Mouse (Mus musculus): ENCODE measurements around the gene Rhcg. TPM values are rescaled to one million over a fixed set of nuclear protein-coding genes. Genes with fewer than 3 reads are reported as not detected.
A peak's percentile ranks its signal among the peaks of the same experiment; 100 is the strongest.

The Rhcg gene
- polyA plus RNA-seq, 1 experiment from 2014 or later, result not detected

- no peaks in the 10 kb centered on the region for H3K36me3 ChIP-seq
- H3K9ac ChIP-seq (replicated peaks), result no peak overlapping the region
- no peak overlapping the region for H3K4me3 ChIP-seq (replicated peaks)
- H3K4me1 ChIP-seq (replicated peaks), result no peaks in the 10 kb centered on the region
- no peak for ATAC-seq (ENCODE audit: insufficient number of reproducible peaks, insufficient read depth, low FRiP score, low TSS enrichment, low read depth)
- no peak overlapping the region for H3K4me2 ChIP-seq
- WGBS, result 69% methylated on average over 18 of the region's 19 CpGs
- no peak overlapping the region for H3K27ac ChIP-seq
- H3K27me3 ChIP-seq, result peaks cover 78% of the 10 kb centered on the region
- no peaks in the 10 kb centered on the region for H3K9me3 ChIP-seq
These were observed 45.2 kb downstream of the Rhcg start for GRCm38 (mm10) chr7:79572191-79572818.

- Histone ChIP-seq H3K36me3 (no peaks in the 10 kb centered on the region), H3K9me3 (no peaks in the 10 kb centered on the region), H3K4me3 (replicated peaks) (no peak overlapping the region), H3K4me2 (no peak overlapping the region), H3K9ac (replicated peaks) (no peak overlapping the region), H3K27ac (no peak overlapping the region), H3K4me1 (replicated peaks) (no peaks in the 10 kb centered on the region), H3K27me3 (peaks cover 67% of the 10 kb centered on the region)
- ATAC-seq (ENCODE audit: insufficient number of reproducible peaks, insufficient read depth, low FRiP score, low TSS enrichment, low read depth), result no peak
- 46% methylated on average over 4 of the region's 4 CpGs for WGBS
These were observed 48.4 kb downstream of the Rhcg start for GRCm38 (mm10) chr7:79568937-79569535.

GRCm38 (mm10) chr7:79568212-79568611 is 49.2 kb downstream of the Rhcg start:
- Histone ChIP-seq H3K27ac (no peak overlapping the region), H3K4me3 (replicated peaks) (no peak overlapping the region), H3K36me3 (no peaks in the 10 kb centered on the region), H3K9ac (replicated peaks) (no peak overlapping the region), H3K4me1 (replicated peaks) (no peaks in the 10 kb centered on the region), H3K27me3 (peaks cover 66% of the 10 kb centered on the region), H3K9me3 (no peaks in the 10 kb centered on the region), H3K4me2 (no peak overlapping the region)
- ATAC-seq (ENCODE audit: insufficient number of reproducible peaks, insufficient read depth, low FRiP score, low TSS enrichment, low read depth), result no peak
- WGBS, result 59% methylated on average over 6 of the region's 6 CpGs

- Histone ChIP-seq H3K36me3 (no peaks in the 10 kb centered on the region), H3K4me2 (no peak overlapping the region), H3K27me3 (peaks cover 72% of the 10 kb centered on the region), H3K27ac (no peak overlapping the region), H3K4me3 (replicated peaks) (no peak overlapping the region), H3K9ac (replicated peaks) (no peak overlapping the region), H3K9me3 (no peaks in the 10 kb centered on the region), H3K4me1 (replicated peaks) (no peaks in the 10 kb centered on the region)
- 23% methylated on average over 13 of the region's 13 CpGs for WGBS
- no peak for ATAC-seq (ENCODE audit: insufficient number of reproducible peaks, insufficient read depth, low FRiP score, low TSS enrichment, low read depth)
These were observed 53.8 kb downstream of the Rhcg start for GRCm38 (mm10) chr7:79563675-79564074.

GRCm38 (mm10) chr7:79562385-79562784 is 55.1 kb downstream of the Rhcg start:
- no peak overlapping the region for H3K4me3 ChIP-seq (replicated peaks)

GRCm38 (mm10) chr7:79558698-79559097 is 58.8 kb downstream of the Rhcg start:
- ATAC-seq (ENCODE audit: insufficient number of reproducible peaks, insufficient read depth, low FRiP score, low TSS enrichment, low read depth), result no peak
- Histone ChIP-seq H3K36me3 (no peaks in the 10 kb centered on the region), H3K9me3 (no peaks in the 10 kb centered on the region), H3K27me3 (peaks cover 91% of the 10 kb centered on the region), H3K4me3 (replicated peaks) (no peak overlapping the region), H3K27ac (no peak overlapping the region), H3K9ac (replicated peaks) (no peak overlapping the region), H3K4me1 (replicated peaks) (0 out of 2 replicates have a peak, but pooled peaks cover 3% of the 10 kb centered on the region), H3K4me2 (no peak overlapping the region)
- 73% methylated on average over 1 of the region's 1 CpGs for WGBS

More at GRCm38 (mm10) chr7:79562385-79562784, 55.1 kb downstream of the Rhcg start:
- H3K36me3 ChIP-seq, result no peaks in the 10 kb centered on the region
- peaks cover 78% of the 10 kb centered on the region for H3K27me3 ChIP-seq
- 51% methylated on average over 5 of the region's 5 CpGs for WGBS
- H3K27ac ChIP-seq, result no peak overlapping the region
- ATAC-seq (ENCODE audit: insufficient number of reproducible peaks, insufficient read depth, low FRiP score, low TSS enrichment, low read depth), result no peak
- no peaks in the 10 kb centered on the region for H3K4me1 ChIP-seq (replicated peaks)
- no peaks in the 10 kb centered on the region for H3K9me3 ChIP-seq
- H3K4me2 ChIP-seq, result no peak overlapping the region
- H3K9ac ChIP-seq (replicated peaks), result no peak overlapping the region

- H3K27me3 ChIP-seq, result peaks cover 97% of the 10 kb centered on the region
- no peak overlapping the region for H3K4me2 ChIP-seq
- ATAC-seq (ENCODE audit: insufficient number of reproducible peaks, insufficient read depth, low FRiP score, low TSS enrichment, low read depth), result no peak
- H3K9me3 ChIP-seq, result no peaks in the 10 kb centered on the region
- H3K4me1 ChIP-seq (replicated peaks), result 0 out of 2 replicates have a peak, but pooled peaks cover 3% of the 10 kb centered on the region
- H3K27ac ChIP-seq, result no peak overlapping the region
- 5% methylated on average over 8 of the region's 8 CpGs for WGBS
- no peak overlapping the region for H3K4me3 ChIP-seq (replicated peaks)
- H3K9ac ChIP-seq (replicated peaks), result no peak overlapping the region
- no peaks in the 10 kb centered on the region for H3K36me3 ChIP-seq
These were observed 59.7 kb downstream of the Rhcg start for GRCm38 (mm10) chr7:79557728-79558221.

GRCm38 (mm10) chr7:79555368-79556034 is 62.0 kb downstream of the Rhcg start:
- no peak for ATAC-seq (ENCODE audit: insufficient number of reproducible peaks, insufficient read depth, low FRiP score, low TSS enrichment, low read depth)
- H3K36me3 ChIP-seq, result no peaks in the 10 kb centered on the region
- H3K27ac ChIP-seq, result no peak overlapping the region
- no peak overlapping the region for H3K9ac ChIP-seq (replicated peaks)
- no peak overlapping the region for H3K4me3 ChIP-seq (replicated peaks)
- H3K9me3 ChIP-seq, result no peaks in the 10 kb centered on the region
- 3% methylated on average over 25 of the region's 25 CpGs for WGBS
- H3K4me1 ChIP-seq (replicated peaks), result 0 out of 2 replicates have a peak, but pooled peaks cover 3% of the 10 kb centered on the region
- H3K27me3 ChIP-seq, result peaks cover 98% of the 10 kb centered on the region
- no peak overlapping the region for H3K4me2 ChIP-seq

GRCm38 (mm10) chr7:79552702-79553101 is 64.8 kb downstream of the Rhcg start:
- 2% methylated on average over 10 of the region's 10 CpGs for WGBS
- no peak for ATAC-seq (ENCODE audit: insufficient number of reproducible peaks, insufficient read depth, low FRiP score, low TSS enrichment, low read depth)
- H3K27ac ChIP-seq, result no peak overlapping the region

GRCm38 (mm10) chr7:79548893-79549555 is 68.4 kb downstream of the Rhcg start:
- no peak overlapping the region for H3K9ac ChIP-seq (replicated peaks)
- H3K36me3 ChIP-seq, result no peaks in the 10 kb centered on the region
- H3K4me3 ChIP-seq (replicated peaks), result no peak overlapping the region
- no peaks in the 10 kb centered on the region for H3K4me1 ChIP-seq (replicated peaks)
- H3K27ac ChIP-seq, result no peak overlapping the region
- WGBS, result 31% methylated on average over 12 of the region's 12 CpGs
- no peaks in the 10 kb centered on the region for H3K9me3 ChIP-seq
- H3K4me2 ChIP-seq, result no peak overlapping the region
- peaks cover 98% of the 10 kb centered on the region for H3K27me3 ChIP-seq
- no peak for ATAC-seq (ENCODE audit: insufficient number of reproducible peaks, insufficient read depth, low FRiP score, low TSS enrichment, low read depth)

More at GRCm38 (mm10) chr7:79552702-79553101, 64.8 kb downstream of the Rhcg start:
- 0 out of 2 replicates have a peak, but pooled peaks cover 3% of the 10 kb centered on the region for H3K4me1 ChIP-seq (replicated peaks)
- peaks cover 98% of the 10 kb centered on the region for H3K27me3 ChIP-seq
- H3K36me3 ChIP-seq, result no peaks in the 10 kb centered on the region
- no peak overlapping the region for H3K4me3 ChIP-seq (replicated peaks)
- no peaks in the 10 kb centered on the region for H3K9me3 ChIP-seq
- H3K4me2 ChIP-seq, result no peak overlapping the region
- no peak overlapping the region for H3K9ac ChIP-seq (replicated peaks)

GRCm38 (mm10) chr7:79547092-79547491 is 70.4 kb downstream of the Rhcg start:
- H3K9ac ChIP-seq (replicated peaks), result no peak overlapping the region
- 3% methylated on average over 15 of the region's 15 CpGs for WGBS
- no peak overlapping the region for H3K4me3 ChIP-seq (replicated peaks)
- peak; percentile 59 for ATAC-seq (ENCODE audit: insufficient number of reproducible peaks, insufficient read depth, low FRiP score, low TSS enrichment, low read depth)
- no peaks in the 10 kb centered on the region for H3K36me3 ChIP-seq
- H3K27me3 ChIP-seq, result peaks cover 99% of the 10 kb centered on the region
- H3K9me3 ChIP-seq, result no peaks in the 10 kb centered on the region
- H3K4me2 ChIP-seq, result no peak overlapping the region
- peaks cover 7% of the 10 kb centered on the region; the same call in 1 of the 2 replicates for H3K4me1 ChIP-seq (replicated peaks)
- H3K27ac ChIP-seq, result no peak overlapping the region
